Mouse (Mus musculus) forebrain, embryonic 10.5 days (tissue): ENCODE measurements around the gene Tmem40. TPM values are rescaled to one million over a fixed set of nuclear protein-coding genes. Genes with fewer than 3 reads are reported as not detected.

ENCODE experiments used
- DNase-seq: peaks from one replicate; pipeline ENCODE4 v3.0.0-alpha.2; 2017; ENCODE audit warnings: low spot score; ENCODE audit errors: extremely low spot score
- H3K27ac ChIP-seq: fragments of 300-500 bp; sonication (generic); 2 replicates; pipeline ENCODE4 v1.5.1; 2016; ENCODE audit warnings: mild to moderate bottlenecking
- H3K27me3 ChIP-seq: fragments of 300-500 bp; sonication (generic); 2 replicates; pipeline ENCODE4 v1.6.1; 2016; ENCODE audit warnings: mild to moderate bottlenecking; ENCODE audit not compliant: poor library complexity, severe bottlenecking
- H3K36me3 ChIP-seq: fragments of 300-500 bp; sonication (generic); replicated peaks from 2 replicates; pipeline ENCODE4 v1.6.1; 2016; ENCODE audit warnings: mild to moderate bottlenecking, moderate library complexity
- H3K4me1 ChIP-seq: fragments of 300-500 bp; sonication (generic); 2 replicates; pipeline ENCODE4 v1.6.1; 2016
- H3K4me3 ChIP-seq: fragments of 300-500 bp; sonication (generic); 2 replicates; pipeline ENCODE4 v1.5.1; 2016; ENCODE audit warnings: mild to moderate bottlenecking, moderate library complexity
- H3K9me3 ChIP-seq: fragments of 300-500 bp; sonication (generic); 2 replicates; pipeline ENCODE4 v1.6.1; 2016; ENCODE audit warnings: mild to moderate bottlenecking, moderate library complexity
- WGBS: fragments of 180-500 bp; shearing (Covaris S2); methylation state at CpG from one replicate; pipeline ENCODE4 v1.1.7; 2016; 5-methylcytosine and 5-hydroxymethylcytosine counted together
- polyA plus RNA-seq: library from polyadenylated mRNA; unstranded; fragments of >200 nt; fragmentation: Nextera tagmentation; extraction: Ambion mirVana; gene quantifications from 2 replicates; pipeline ENCODE4 v1.2.1, GENCODE M21; 2016

Gene Tmem40
- 0.97 and 1.5 TPM in 2 replicates for polyA plus RNA-seq

DNA sequence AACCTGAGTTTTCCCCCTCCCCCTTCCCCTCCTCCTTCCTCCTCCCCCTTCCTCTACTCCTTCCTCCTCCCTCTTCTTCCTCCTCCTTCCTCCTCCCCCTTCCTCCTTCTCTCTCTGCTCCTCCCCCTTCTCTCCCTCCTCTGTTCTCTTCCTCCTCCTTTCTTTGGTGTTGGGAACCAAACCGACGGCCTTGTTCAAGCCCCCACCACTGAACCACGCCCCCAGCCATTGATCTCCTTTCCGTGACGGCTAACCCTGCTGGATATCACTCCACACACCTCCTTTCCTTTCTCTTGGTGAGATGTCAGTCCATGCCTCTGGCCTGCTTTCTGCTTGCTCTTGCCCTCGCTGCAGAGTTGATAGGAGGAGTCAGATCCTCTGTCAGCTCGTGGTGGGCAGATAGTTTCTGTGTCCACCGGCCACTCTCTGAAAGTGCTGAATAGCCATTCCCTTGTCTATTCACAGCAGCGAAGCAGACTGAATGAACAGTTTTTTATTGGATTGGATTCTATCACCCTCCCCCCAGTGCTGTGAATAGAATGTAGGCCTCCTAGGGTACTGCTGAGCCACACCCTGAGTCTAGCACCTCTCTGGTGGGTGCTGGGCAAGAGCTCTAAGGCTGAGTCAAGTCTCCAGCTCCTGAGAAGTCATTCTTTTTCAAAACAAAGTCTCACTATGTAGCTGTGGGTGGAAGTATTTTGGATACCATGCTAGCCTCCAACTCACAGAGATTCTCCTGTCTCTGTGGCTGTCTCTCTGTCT is at the start of gene Tmem40:
Gene Tmem40, minus strand, starts transcription at position 416 of the 762 bp plus-strand sequence.
- peak; percentile 73 for DNase-seq
- Histone ChIP-seq H3K36me3 (no peaks in the 10 kb centered on the region), H3K4me1 (peaks cover 53% of the 10 kb centered on the region), H3K9me3 (peaks cover 3% of the 10 kb centered on the region), H3K27me3 (no peaks in the 10 kb centered on the region), H3K27ac (peak within 1 kb of the TSS; percentile 87), H3K4me3 (peak within 1 kb of the TSS; percentile 36)
- WGBS, result 3% methylated on average over 9 of the region's 9 CpGs

- H3K27me3 ChIP-seq, result no peaks in the 10 kb centered on the region
- H3K4me1 ChIP-seq, result peaks cover 20% of the 10 kb centered on the region
- H3K4me3 ChIP-seq, result no peak overlapping the region
- peaks cover 12% of the 10 kb centered on the region for H3K36me3 ChIP-seq
- WGBS, result 79% methylated on average over 8 of the region's 8 CpGs
- no peak for DNase-seq
- H3K27ac ChIP-seq, result no peak overlapping the region
- no peaks in the 10 kb centered on the region for H3K9me3 ChIP-seq
Measured at GRCm38 (mm10) chr6:115811606-115812005, 49.4 kb upstream of the Tmem40 start.

GRCm38 (mm10) chr6:115808488-115809231 is 46.5 kb upstream of the Tmem40 start, which contains the start of gene Rpl32:
TSS of gene Rpl32 (minus strand) at chr6:115808747.
- Histone ChIP-seq H3K4me1 (peaks cover 24% of the 10 kb centered on the region), H3K27me3 (no peaks in the 10 kb centered on the region), H3K36me3 (peaks cover 41% of the 10 kb centered on the region), H3K27ac (peak within 1 kb of the TSS; percentile 100), H3K4me3 (peak within 1 kb of the TSS; percentile 100), H3K9me3 (no peaks in the 10 kb centered on the region)
- DNase-seq, result peak; percentile 87
- under 1% methylated on average over 46 of the region's 47 CpGs for WGBS

DNA sequence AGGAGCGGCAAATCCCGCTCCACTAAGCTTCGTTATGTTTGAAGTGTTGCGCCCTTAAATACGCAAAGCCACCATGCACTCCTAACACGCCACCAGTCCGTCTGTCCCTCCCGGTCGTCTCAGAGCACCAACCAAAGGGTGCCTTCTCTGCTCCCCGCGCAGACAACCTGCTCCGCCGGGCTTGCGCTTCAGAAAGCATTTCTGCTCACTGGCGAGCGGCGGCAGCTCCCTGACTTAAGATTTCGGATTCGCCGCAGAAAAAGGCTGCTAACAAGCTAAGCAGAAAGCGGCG is 45.9 kb upstream of the Tmem40 start:
- no peak for DNase-seq
- no peaks in the 10 kb centered on the region for H3K9me3 ChIP-seq
- H3K27me3 ChIP-seq, result no peaks in the 10 kb centered on the region
- H3K36me3 ChIP-seq, result peaks cover 46% of the 10 kb centered on the region
- H3K4me1 ChIP-seq, result peaks cover 25% of the 10 kb centered on the region
- 0% methylated on average over 22 of the region's 22 CpGs for WGBS
- H3K4me3 ChIP-seq, result peak overlapping the region; percentile 100
- H3K27ac ChIP-seq, result peak overlapping the region; percentile 100

DNA sequence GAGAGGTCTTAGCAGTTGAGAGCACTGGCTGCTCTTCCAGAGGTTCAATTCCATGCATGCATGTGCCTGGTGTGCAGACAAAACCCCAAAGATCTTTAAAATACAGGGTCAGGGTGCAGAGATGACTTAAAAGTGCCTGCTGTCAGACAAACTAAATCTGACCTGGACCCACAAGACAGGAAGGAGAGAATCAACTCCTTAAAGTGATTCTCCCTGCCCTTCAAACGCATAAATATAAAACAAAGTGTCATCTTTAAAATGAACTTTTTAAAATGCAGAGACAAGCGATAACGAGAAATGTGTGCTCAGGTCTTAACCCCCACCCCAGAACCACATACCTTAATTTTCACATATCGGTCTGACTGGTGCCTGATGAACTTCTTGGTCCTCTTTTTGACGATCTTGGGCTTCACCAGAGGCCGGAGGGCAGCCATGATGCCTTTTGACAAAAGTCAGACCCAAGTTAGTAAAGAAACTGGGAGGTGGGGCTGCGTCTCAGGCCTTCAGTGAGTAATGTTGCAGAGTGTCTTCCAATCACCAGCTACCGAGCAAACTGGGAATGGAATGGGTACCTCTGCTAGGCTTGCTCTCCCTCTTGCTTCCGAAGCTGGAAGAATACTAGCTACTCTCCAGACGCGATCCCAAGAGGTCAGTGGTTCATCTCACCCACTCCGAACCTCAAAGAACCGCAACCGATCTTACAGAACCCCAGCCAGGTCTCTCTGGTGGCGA is 45.4 kb upstream of the Tmem40 start:
- DNase-seq, result peak; percentile 26
- WGBS, result 4% methylated on average over 15 of the region's 15 CpGs
- Histone ChIP-seq H3K27me3 (no peaks in the 10 kb centered on the region), H3K4me1 (peaks cover 25% of the 10 kb centered on the region), H3K36me3 (peaks cover 52% of the 10 kb centered on the region), H3K4me3 (peak overlapping the region; percentile 100), H3K27ac (peak overlapping the region; percentile 100), H3K9me3 (no peaks in the 10 kb centered on the region)

DNA sequence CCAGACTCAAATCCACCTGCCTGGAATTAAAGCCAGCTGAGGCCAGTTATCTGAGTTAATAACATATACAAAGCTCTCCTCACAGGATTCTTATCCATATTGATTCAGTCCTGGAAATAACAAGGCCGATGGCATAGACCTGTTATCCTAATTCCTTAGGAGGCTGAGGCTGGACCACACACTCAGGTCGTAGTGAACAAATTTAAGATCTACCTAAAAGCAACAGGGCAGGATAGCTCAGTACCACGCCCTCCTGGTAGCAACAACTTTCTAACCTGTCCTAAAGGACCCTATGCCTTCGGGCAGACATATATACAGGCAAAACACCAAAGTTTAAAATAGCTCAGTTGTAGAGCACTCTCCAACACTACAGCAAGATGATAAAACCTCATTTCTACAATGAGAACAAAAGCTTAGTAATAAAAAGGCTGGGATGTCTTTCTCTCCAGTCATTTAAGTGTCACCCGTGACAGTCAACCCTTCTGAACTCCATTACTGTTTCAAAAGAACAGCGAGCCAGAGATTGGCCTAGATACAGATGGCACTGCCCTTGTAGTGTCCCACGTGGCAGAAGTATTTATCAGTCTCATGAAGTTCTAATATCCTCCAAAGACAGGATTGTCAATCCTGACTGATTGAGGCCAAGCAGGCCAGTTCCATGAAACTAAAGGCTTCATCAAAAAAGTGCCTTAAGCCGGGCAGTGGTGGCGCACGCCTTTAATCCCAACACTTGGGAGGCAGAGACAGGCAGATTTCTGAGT is 42.4 kb upstream of the Tmem40 start:
- no peak for DNase-seq
- Histone ChIP-seq H3K4me1 (peaks cover 25% of the 10 kb centered on the region), H3K27ac (no peak overlapping the region), H3K36me3 (peaks cover 82% of the 10 kb centered on the region), H3K4me3 (no peak overlapping the region), H3K27me3 (no peaks in the 10 kb centered on the region), H3K9me3 (no peaks in the 10 kb centered on the region)
- WGBS, result 76% methylated on average over 10 of the region's 10 CpGs

DNA sequence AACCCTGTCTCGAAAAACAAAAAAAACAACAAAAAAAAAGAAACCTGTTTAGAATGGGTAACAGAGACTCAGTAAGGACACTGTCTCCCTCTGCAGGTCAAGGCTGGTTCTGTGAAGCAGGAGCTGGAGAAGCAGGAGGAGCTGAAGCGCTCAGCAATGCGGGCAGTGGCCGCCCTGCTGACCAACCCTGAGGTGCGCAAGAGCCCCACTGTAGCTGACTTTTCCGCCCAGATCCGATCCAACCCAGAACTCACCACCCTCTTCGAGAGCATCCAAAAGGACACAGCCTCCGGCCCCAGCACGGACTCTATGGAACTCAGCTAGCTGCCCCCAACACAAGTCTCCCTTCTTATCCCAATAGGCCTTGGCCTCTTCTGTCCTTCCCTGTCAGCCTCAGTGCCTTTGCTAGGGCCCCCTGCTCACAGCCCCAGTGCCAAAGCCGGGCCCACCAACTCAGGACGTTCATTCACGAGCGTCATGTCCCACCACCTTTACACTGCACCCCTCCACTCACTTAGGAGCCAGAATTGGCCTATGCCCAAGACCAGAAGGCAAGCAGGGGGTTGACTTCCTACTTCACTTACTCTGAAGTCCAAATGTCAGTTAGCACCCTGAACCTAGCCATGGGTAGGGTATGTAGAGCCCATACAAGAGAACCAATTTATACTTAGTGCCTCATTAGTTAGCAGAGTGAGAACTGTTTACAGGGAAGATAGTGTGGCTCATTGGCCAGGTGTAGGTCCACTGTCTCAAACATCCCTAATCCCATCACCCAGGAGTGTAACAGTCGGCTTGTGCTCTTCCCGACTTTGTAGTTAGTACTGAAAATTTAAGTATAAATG is 41.6 kb upstream of the Tmem40 start:
- Histone ChIP-seq H3K9me3 (no peaks in the 10 kb centered on the region), H3K4me3 (peak overlapping the region; percentile 2; the same call in 1 of the 2 replicates), H3K27ac (no peak overlapping the region), H3K36me3 (peaks cover 90% of the 10 kb centered on the region), H3K4me1 (peaks cover 25% of the 10 kb centered on the region), H3K27me3 (no peaks in the 10 kb centered on the region)
- 52% methylated on average over 16 of the region's 16 CpGs for WGBS
- peak; percentile 63 for DNase-seq

DNA sequence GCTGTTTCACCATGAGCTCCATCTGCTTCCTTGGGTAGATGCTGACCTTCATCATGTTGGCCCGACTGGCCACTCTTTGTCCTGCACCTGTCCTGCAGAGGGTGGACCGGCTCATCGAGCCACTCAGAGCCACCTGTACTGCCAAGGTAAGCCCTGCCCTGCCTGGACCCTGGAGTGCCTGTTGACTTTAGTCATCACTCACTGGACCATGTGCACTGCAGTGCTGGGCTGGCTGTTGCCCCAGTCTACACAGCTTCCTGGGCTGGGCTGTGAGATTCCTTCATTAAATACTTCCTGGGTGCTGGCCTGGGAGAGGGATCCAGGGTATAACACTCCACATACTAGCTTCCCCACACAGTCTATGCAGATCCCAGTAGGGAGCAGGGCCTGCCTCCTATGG is 39.6 kb upstream of the Tmem40 start:
- Histone ChIP-seq H3K4me1 (peaks cover 18% of the 10 kb centered on the region), H3K9me3 (no peaks in the 10 kb centered on the region), H3K36me3 (peaks cover 100% of the 10 kb centered on the region), H3K27me3 (no peaks in the 10 kb centered on the region), H3K4me3 (no peak overlapping the region), H3K27ac (no peak overlapping the region)
- no peak for DNase-seq
- 93% methylated on average over 3 of the region's 3 CpGs for WGBS

DNA sequence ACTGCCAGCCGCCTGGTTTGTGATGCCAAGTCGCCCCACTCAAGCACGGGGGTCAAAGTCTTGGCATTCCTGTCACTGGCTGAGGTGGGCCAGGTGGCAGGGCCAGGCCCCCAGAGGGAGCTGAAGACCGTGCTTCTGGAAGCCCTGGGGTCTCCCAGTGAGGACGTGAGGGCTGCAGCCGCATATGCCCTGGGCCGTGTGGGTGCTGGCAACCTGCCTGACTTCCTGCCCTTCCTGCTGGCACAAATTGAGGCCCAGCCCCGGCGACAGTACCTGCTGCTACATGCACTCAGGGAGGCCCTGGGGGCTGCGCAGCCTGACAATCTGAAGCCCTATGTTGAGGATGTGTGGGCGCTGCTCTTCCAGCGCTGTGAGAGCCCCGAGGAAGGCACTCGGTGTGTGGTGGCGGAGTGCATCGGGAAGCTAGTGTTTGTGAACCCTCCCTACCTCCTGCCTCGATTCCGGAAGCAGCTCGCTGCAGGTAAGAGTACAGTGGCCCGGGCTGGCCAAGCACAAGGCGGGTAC is 30.5 kb upstream of the Tmem40 start:
- WGBS, result 93% methylated on average over 21 of the region's 21 CpGs
- Histone ChIP-seq H3K4me3 (no peak overlapping the region), H3K4me1 (no peaks in the 10 kb centered on the region), H3K36me3 (peaks cover 100% of the 10 kb centered on the region), H3K27me3 (no peaks in the 10 kb centered on the region), H3K9me3 (no peaks in the 10 kb centered on the region), H3K27ac (no peak overlapping the region)
- no peak for DNase-seq

DNA sequence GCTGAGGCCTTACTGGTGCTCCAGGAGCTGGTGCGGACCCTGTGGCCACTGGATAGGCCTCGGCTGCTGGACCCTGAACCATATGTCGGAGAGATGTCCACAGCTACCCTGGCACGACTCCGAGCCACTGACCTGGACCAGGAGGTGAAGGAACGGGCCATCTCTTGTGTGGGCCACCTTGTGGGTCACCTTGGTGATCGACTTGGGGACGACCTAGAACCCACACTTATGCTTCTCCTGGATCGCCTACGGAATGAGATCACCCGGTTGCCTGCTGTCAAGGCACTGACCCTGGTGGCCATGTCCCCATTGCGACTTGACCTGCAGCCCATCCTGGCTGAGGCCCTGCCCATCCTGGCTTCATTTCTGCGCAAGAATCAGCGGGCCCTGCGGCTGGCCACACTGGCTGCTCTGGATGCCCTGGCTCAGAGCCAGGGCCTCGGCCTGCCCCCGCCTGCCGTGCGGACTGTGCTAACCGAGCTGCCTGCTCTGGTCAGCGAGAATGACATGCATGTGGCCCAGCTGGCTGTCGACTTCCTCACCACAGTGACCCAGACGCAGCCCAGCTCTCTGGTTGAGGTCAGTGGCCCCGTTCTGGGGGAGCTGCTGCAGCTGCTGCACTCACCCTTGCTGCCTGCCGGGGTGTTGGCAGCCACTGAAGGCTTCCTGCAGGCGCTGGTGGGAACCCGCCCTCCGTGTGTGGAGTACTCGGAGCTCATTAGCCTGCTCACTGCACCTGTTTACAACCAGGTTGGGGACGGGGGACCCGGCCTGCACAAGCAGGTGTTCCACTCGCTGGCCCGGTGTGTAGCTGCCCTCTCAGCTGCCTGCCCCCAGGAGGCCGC is 29.9 kb upstream of the Tmem40 start:
- no peak for DNase-seq
- Histone ChIP-seq H3K27ac (no peak overlapping the region), H3K36me3 (peaks cover 100% of the 10 kb centered on the region), H3K4me3 (no peak overlapping the region), H3K9me3 (no peaks in the 10 kb centered on the region), H3K4me1 (no peaks in the 10 kb centered on the region), H3K27me3 (no peaks in the 10 kb centered on the region)
- WGBS, result 94% methylated on average over 34 of the region's 34 CpGs

GRCm38 (mm10) chr6:115791016-115791415 is 28.8 kb upstream of the Tmem40 start:
- Histone ChIP-seq H3K4me3 (no peak overlapping the region), H3K27ac (no peak overlapping the region), H3K9me3 (no peaks in the 10 kb centered on the region), H3K27me3 (no peaks in the 10 kb centered on the region), H3K36me3 (peaks cover 100% of the 10 kb centered on the region), H3K4me1 (no peaks in the 10 kb centered on the region)
- DNase-seq, result no peak
- 89% methylated on average over 10 of the region's 10 CpGs for WGBS
